Mouse (Mus musculus): ENCODE measurements around the gene Ccr6.

GRCm38 (mm10) chr17:8255583-8255982 lies 19.7 kb downstream of the Ccr6 start:
- TF ChIP-seq CTCF (conservative IDR thresholded peaks at IDR 0.05; ENCODE audit: insufficient read depth, insufficient read length, low read depth, low read length) = no peak
- no peak for TF ChIP-seq POLR2A (IDR thresholded peaks at IDR 0.05; ENCODE audit: low read depth, low read length)

Data from kidney, adult 2 months (tissue).